Mouse (Mus musculus): Measurements from ENCODE around the gene Zfp948.

DNA sequence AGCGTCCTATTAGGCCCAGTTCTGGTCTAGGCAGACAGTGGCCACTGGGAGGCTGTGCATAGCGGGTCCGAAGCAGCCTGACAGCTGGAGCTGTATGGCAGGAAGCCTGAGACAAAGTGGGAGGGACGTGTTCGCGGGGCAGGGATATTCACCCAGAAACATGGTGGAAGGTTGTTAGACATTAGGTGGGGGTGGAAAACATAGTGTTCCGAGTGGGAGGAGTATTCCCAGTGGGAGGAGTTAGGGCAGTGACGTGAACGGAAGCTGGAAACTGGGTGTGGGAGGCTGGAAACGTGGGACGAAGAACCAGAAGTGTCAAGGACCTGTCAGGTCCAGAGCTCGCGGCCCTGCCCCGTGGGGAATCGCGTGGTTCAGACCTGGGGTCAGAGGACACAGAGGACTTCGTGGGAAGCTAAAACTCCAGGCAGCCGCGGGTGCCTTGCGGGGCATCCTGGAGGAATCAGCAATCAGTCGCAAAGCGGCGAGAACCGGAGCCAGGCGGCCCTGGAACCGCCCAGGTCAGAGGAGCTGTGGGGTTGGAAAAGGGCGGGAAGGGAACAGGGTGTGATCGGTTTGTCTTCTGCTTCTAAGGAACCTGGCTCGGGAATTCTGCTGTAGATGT, at the start of gene Zfp948:
- TF ChIP-seq CTCF (IDR thresholded peaks at IDR 0.05; ENCODE audit: borderline replicate concordance, control insufficient read depth, extremely low read depth, insufficient read depth, low read length, poor library complexity) (no peak), POLR2A (IDR thresholded peaks at IDR 0.05; ENCODE audit: control insufficient read depth, extremely low read depth, insufficient read depth, low read length, poor library complexity) (no peak)

All from thymus, adult 2 months (tissue).